Mouse (Mus musculus) limb, embryonic 14.5 days (tissue): ENCODE data around the gene Gatad2a. TPM values are rescaled to one million over a fixed set of nuclear protein-coding genes. Genes with fewer than 3 reads are reported as not detected.

ENCODE experiments used
- ATAC-seq: fragments of 200-750 bp; cut with Nextera tagmentation; 2 replicates; pipeline ENCODE4 v1.8.0; 2017; ENCODE audit warnings: low read depth, moderate number of reproducible peaks, moderate TSS enrichment; ENCODE audit not compliant: low FRiP score
- DNase-seq: peaks from one replicate; pipeline ENCODE4 v3.0.0-alpha.2; 2015; ENCODE audit warnings: low spot score
- H3K27ac ChIP-seq: fragments of 300-500 bp; sonication (generic); replicated peaks from 2 replicates; pipeline ENCODE4 v1.5.1; 2014; ENCODE audit warnings: low read depth, mild to moderate bottlenecking, low read length, moderate library complexity, mixed read lengths
- H3K27me3 ChIP-seq: fragments of 300-500 bp; sonication (generic); 2 replicates; pipeline ENCODE4 v1.6.1; 2014; ENCODE audit warnings: low read length, mixed read lengths; ENCODE audit not compliant: control insufficient read depth, insufficient read depth
- H3K36me3 ChIP-seq: fragments of 300-500 bp; sonication (generic); 2 replicates; pipeline ENCODE4 v1.6.1; 2014; ENCODE audit warnings: mild to moderate bottlenecking, low read length, moderate library complexity, mixed read lengths; ENCODE audit not compliant: control insufficient read depth, insufficient read depth
- H3K4me1 ChIP-seq: fragments of 300-500 bp; sonication (generic); 2 replicates; pipeline ENCODE4 v1.6.1; 2014; ENCODE audit warnings: antibody characterized with exemption, low read length, mixed read lengths; ENCODE audit not compliant: control insufficient read depth, insufficient read depth
- H3K4me2 ChIP-seq: fragments of 300-500 bp; sonication (generic); replicated peaks from 2 replicates; pipeline ENCODE4 v1.6.1; 2014; ENCODE audit warnings: low read depth, mild to moderate bottlenecking, low read length, moderate library complexity; ENCODE audit not compliant: severe bottlenecking
- H3K4me3 ChIP-seq: fragments of 300-500 bp; sonication (generic); replicated peaks from 2 replicates; pipeline ENCODE4 v1.5.1; 2014; ENCODE audit warnings: low read length
- H3K9ac ChIP-seq: fragments of 300-500 bp; sonication (generic); 2 replicates; pipeline ENCODE4 v1.6.1; 2014; ENCODE audit warnings: mild to moderate bottlenecking, low read depth, low read length, moderate library complexity; ENCODE audit not compliant: severe bottlenecking
- H3K9me3 ChIP-seq: fragments of 300-500 bp; sonication (generic); 2 replicates; pipeline ENCODE4 v1.6.1; 2016; ENCODE audit warnings: low read length; ENCODE audit not compliant: control insufficient read depth
- POLR2A ChIP-seq: fragments of 200-500 bp; IDR thresholded peaks from 2 replicates; pipeline ENCODE4 v1.8.0; 2012; ENCODE audit warnings: inconsistent platforms, mild to moderate bottlenecking, moderate library complexity, borderline replicate concordance; ENCODE audit not compliant: insufficient read depth, insufficient read length; ENCODE audit errors: extremely low read depth
- WGBS: fragments of 180-500 bp; shearing (Covaris S2); extraction: QIAGEN DNeasy Blood & Tissue Kit; methylation state at CpG from one replicate; pipeline ENCODE4 v1.1.7; 2014; 5-methylcytosine and 5-hydroxymethylcytosine counted together
- polyA plus RNA-seq, 2 experiments: library from polyadenylated mRNA; depleted of rRNA in 1 of 2; stranded (reverse) in 1 of 2; unstranded in 1 of 2; fragments of >200 nt; fragmentation: Nextera tagmentation in 1 of 2; extraction: Ambion mirVana in 1 of 2; gene quantifications; 2 replicates each; pipeline versions ENCODE4 v1.2.1 to v1.2.3; 2012 to 2014

Gatad2a gene
- polyA plus RNA-seq, 2 experiments, result 49.2 to 65.0 TPM

DNA sequence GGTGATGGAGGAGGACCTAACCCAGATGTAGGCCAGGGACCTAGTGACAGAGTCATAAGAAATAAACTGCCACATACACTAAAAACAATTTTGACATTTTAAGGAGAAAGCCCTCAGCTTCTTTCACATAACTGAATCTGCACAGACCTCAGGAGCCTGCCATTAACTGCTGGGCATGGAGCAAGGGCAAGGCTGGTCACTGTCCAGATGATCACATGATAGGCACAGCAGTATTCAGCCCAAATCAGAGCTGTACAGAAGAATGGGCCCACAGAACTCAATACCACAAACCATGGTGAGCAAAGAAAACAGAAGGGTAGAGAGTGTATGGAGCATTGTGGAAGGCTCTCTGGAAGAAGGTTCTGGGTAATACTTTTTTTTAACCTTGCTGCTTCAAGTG is 69.3 kb downstream of the Gatad2a start:
- H3K9ac ChIP-seq, result no peak overlapping the region
- H3K9me3 ChIP-seq, result no peaks in the 10 kb centered on the region
- H3K4me1 ChIP-seq, result no peaks in the 10 kb centered on the region
- ATAC-seq (no peak), DNase-seq (no peak)
- H3K4me3 ChIP-seq, result no peak overlapping the region
- no peak for TF ChIP-seq POLR2A
- H3K36me3 ChIP-seq, result no peaks in the 10 kb centered on the region; the same call in 1 of the 2 replicates
- H3K27ac ChIP-seq, result no peak overlapping the region
- H3K4me2 ChIP-seq, result no peak overlapping the region
- no peaks in the 10 kb centered on the region for H3K27me3 ChIP-seq

DNA sequence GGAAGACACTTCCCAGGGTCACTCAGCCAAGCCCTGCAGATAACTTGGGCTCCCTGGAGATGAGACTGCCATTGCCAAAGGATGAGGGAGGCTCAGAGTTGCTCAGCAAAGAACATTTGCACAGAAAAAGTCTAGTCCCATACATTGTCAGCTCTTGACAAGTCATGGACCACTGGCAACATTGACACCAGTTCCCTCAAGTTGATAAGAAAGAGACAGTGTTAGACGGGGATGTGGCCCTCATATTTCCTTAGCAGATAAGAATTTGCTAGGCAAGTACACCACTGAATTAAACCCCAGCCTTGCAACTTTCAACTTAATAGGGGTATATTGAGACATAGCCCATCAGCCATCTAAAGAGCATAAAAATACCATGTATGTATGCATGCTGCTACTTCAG is 72.2 kb downstream of the Gatad2a start:
- no peak for ATAC-seq
- no peaks in the 10 kb centered on the region; the same call in 1 of the 2 replicates for H3K36me3 ChIP-seq
- no peak for TF ChIP-seq POLR2A

DNA sequence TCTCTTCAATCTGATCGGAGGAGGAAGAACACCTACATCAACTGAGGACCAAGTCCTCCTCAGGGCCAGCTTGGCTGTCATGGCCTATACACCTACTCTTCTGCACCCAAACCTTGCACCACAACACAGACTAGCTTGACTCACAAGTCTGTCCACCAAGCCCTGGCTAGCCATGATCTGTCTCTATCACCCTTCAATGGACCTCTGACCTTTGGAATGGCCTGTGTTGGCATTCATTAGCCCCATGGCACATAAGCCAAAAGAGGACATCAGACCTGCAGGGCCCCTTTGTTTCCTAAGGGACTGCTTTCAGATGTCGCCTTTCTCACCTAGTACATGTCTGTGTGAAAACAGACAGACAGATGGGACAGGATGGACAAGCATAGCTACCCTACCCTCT is 75.0 kb downstream of the Gatad2a start:
- H3K4me2 ChIP-seq, result no peak overlapping the region
- no peaks in the 10 kb centered on the region for H3K9me3 ChIP-seq
- no peak for TF ChIP-seq POLR2A
- H3K4me3 ChIP-seq, result no peak overlapping the region
- ATAC-seq (no peak), DNase-seq (no peak)
- peaks cover 4% of the 10 kb centered on the region; the same call in 1 of the 2 replicates for H3K4me1 ChIP-seq
- H3K27me3 ChIP-seq, result no peaks in the 10 kb centered on the region
- no peak overlapping the region for H3K27ac ChIP-seq
- peaks cover 18% of the 10 kb centered on the region for H3K36me3 ChIP-seq
- WGBS, result 85% methylated on average over 2 of the region's 2 CpGs
- no peak overlapping the region for H3K9ac ChIP-seq

More for the DNA sequence above, 72.2 kb downstream of the Gatad2a start:
- WGBS, result 86% methylated on average over 1 of the region's 1 CpGs
- no peak overlapping the region for H3K4me3 ChIP-seq
- H3K9ac ChIP-seq, result no peak overlapping the region
- DNase-seq, result no peak
- no peaks in the 10 kb centered on the region for H3K27me3 ChIP-seq
- H3K4me2 ChIP-seq, result no peak overlapping the region
- no peaks in the 10 kb centered on the region for H3K9me3 ChIP-seq
- peaks cover 4% of the 10 kb centered on the region; the same call in 1 of the 2 replicates for H3K4me1 ChIP-seq
- H3K27ac ChIP-seq, result no peak overlapping the region

DNA sequence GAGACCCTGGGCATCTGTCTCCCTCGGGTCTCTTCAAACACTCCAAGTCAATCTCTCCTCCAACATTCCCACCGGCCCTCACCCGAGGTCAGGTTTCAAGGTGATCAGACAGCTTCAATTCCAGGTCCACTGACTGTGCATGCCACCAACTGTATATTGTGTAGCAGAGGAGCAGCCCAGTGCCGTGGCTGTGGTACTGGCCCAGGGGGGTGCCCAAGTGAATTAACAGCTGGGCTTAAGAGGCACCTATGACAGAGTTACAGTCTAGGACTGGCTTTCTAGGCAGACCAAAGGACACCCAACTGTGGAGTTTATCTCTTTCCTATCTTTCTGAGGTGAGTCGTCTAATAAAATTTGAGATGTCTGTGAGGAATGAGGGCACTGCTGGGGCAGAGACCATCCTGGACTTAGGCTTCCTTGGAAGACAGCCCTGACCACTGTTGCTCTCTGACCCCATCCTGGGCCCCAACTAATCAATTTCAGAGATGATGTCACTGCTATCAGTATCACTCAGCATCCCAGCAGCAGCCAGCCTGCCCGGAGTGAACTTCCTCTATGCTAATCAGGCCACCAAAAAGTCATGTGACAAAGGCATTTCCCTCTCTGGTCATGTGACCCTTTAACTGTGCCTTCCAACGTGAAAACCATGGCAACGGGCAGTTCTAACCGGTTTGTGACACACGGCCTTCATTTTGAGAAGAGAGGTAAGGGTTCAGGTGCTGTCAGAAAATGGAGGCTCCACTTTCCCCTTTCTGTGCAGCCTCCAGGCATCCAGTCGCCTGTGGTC is 76.1 kb downstream of the Gatad2a start:
- Histone ChIP-seq H3K9ac (no peak overlapping the region), H3K36me3 (peaks cover 29% of the 10 kb centered on the region), H3K9me3 (no peaks in the 10 kb centered on the region), H3K27ac (0 out of 2 replicates have a peak overlapping the region, but pooled peaks have one; percentile 3), H3K4me1 (peaks cover 4% of the 10 kb centered on the region; the same call in 1 of the 2 replicates), H3K4me3 (no peak overlapping the region), H3K4me2 (no peak overlapping the region), H3K27me3 (no peaks in the 10 kb centered on the region)
- ATAC-seq (peak; percentile 34; the same call in 1 of the 2 replicates), DNase-seq (peak; percentile 31)
- 37% methylated on average over 11 of the region's 11 CpGs for WGBS
- no peak for TF ChIP-seq POLR2A

DNA sequence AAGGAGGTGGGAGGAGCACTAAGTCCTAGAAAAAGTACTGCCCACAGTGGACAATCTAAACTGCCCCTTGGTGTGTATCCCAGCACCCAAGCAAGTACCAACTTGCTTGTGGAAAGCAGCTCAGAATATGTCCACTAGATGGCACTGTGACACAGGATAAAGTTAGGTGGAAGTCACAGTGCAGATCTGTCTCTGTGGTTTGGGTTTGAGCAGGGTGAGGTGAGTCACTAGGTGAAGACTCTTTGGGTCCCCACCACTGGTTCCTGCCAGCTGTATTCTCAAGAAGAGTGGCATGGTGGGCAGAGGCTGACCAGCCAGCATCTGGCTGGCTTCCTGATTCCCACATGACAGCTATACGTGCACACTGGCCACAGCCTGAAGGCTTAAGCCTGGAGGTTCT is 77.2 kb downstream of the Gatad2a start:
- TF ChIP-seq POLR2A, result no peak
- H3K9ac ChIP-seq, result no peak overlapping the region
- WGBS, result 47% methylated on average over 1 of the region's 1 CpGs
- peak; percentile 80 for DNase-seq
- H3K27ac ChIP-seq, result no peak overlapping the region
- H3K36me3 ChIP-seq, result peaks cover 40% of the 10 kb centered on the region
- H3K4me2 ChIP-seq, result no peak overlapping the region
- H3K4me1 ChIP-seq, result peaks cover 4% of the 10 kb centered on the region; the same call in 1 of the 2 replicates
- ATAC-seq, result peak; percentile 72
- no peak overlapping the region for H3K4me3 ChIP-seq
- H3K9me3 ChIP-seq, result no peaks in the 10 kb centered on the region
- no peaks in the 10 kb centered on the region for H3K27me3 ChIP-seq
